Mouse (Mus musculus): Measurements from ENCODE around the gene Btbd7. TPM values are rescaled to one million over a fixed set of nuclear protein-coding genes. Genes with fewer than 3 reads are reported as not detected.

Gene Btbd7
- polyA plus RNA-seq, 1 experiment: 11.5 TPM

- H3K27me3 ChIP-seq (ENCODE audit: control insufficient read depth, insufficient read depth, low read length): no peaks in the 10 kb centered on the region
- 75% methylated on average over 7 of the region's 7 CpGs for WGBS
- H3K4me1 ChIP-seq (ENCODE audit: control insufficient read depth, insufficient read depth, insufficient read length, low read length): peaks cover 9% of the 10 kb centered on the region; the same call in 1 of the 2 replicates
- TF ChIP-seq CTCF (IDR thresholded peaks at IDR 0.05; ENCODE audit: extremely low read depth, insufficient read length, insufficient replicate concordance, low read depth, low read length): peak; percentile 19; the same call in 1 of the 2 replicates
- TF ChIP-seq POLR2A (IDR thresholded peaks at IDR 0.05; ENCODE audit: low read depth, low read length): no peak
- no peak overlapping the region for H3K27ac ChIP-seq (ENCODE audit: insufficient read depth, low read depth, low read length)
- H3K36me3 ChIP-seq (ENCODE audit: control insufficient read depth, insufficient read depth, low read length): no peaks in the 10 kb centered on the region
- peak overlapping the region; percentile 93 for H3K4me3 ChIP-seq (ENCODE audit: low read depth, low read length)
Measured at GRCm38 (mm10) chr12:102756304-102756703, 122.0 kb downstream of the Btbd7 start.

GRCm38 (mm10) chr12:102748256-102748655 is 130.0 kb downstream of the Btbd7 start:
- no peak overlapping the region for H3K27ac ChIP-seq (ENCODE audit: insufficient read depth, low read depth, low read length)
- H3K36me3 ChIP-seq (ENCODE audit: control insufficient read depth, insufficient read depth, low read length): peaks cover 6% of the 10 kb centered on the region; the same call in 1 of the 2 replicates
- no peak overlapping the region for H3K4me3 ChIP-seq (ENCODE audit: low read depth, low read length)
- H3K4me1 ChIP-seq (ENCODE audit: control insufficient read depth, insufficient read depth, insufficient read length, low read length): peaks cover 2% of the 10 kb centered on the region; the same call in 1 of the 2 replicates
- TF ChIP-seq POLR2A (IDR thresholded peaks at IDR 0.05; ENCODE audit: low read depth, low read length) (no peak), CTCF (IDR thresholded peaks at IDR 0.05; ENCODE audit: extremely low read depth, insufficient read length, insufficient replicate concordance, low read depth, low read length) (no peak)
- WGBS: 65% methylated on average over 3 of the region's 3 CpGs
- H3K27me3 ChIP-seq (ENCODE audit: control insufficient read depth, insufficient read depth, low read length): no peaks in the 10 kb centered on the region

GRCm38 (mm10) chr12:102744839-102745238 is 133.4 kb downstream of the Btbd7 start:
- no peak overlapping the region for H3K27ac ChIP-seq (ENCODE audit: insufficient read depth, low read depth, low read length)
- TF ChIP-seq CTCF (IDR thresholded peaks at IDR 0.05; ENCODE audit: extremely low read depth, insufficient read length, insufficient replicate concordance, low read depth, low read length) (no peak), POLR2A (IDR thresholded peaks at IDR 0.05; ENCODE audit: low read depth, low read length) (no peak)
- no peaks in the 10 kb centered on the region for H3K27me3 ChIP-seq (ENCODE audit: control insufficient read depth, insufficient read depth, low read length)
- peaks cover 7% of the 10 kb centered on the region; the same call in 1 of the 2 replicates for H3K4me1 ChIP-seq (ENCODE audit: control insufficient read depth, insufficient read depth, insufficient read length, low read length)
- peaks cover 6% of the 10 kb centered on the region; the same call in 1 of the 2 replicates for H3K36me3 ChIP-seq (ENCODE audit: control insufficient read depth, insufficient read depth, low read length)
- WGBS: 42% methylated on average over 6 of the region's 6 CpGs
- no peak overlapping the region for H3K4me3 ChIP-seq (ENCODE audit: low read depth, low read length)

GRCm38 (mm10) chr12:102743589-102744574 is 134.4 kb downstream of the Btbd7 start, which contains the start of the genes Moap1 and Tmem251:
Moap1 (minus strand) TSS chr12:102743661.
Tmem251 (plus strand) TSS chr12:102743762.
- Histone ChIP-seq H3K4me1 (ENCODE audit: control insufficient read depth, insufficient read depth, insufficient read length, low read length) (peaks cover 7% of the 10 kb centered on the region; the same call in 1 of the 2 replicates), H3K4me3 (ENCODE audit: low read depth, low read length) (peak within 1 kb of the TSS; percentile 73), H3K36me3 (ENCODE audit: control insufficient read depth, insufficient read depth, low read length) (peaks cover 6% of the 10 kb centered on the region; the same call in 1 of the 2 replicates), H3K27ac (ENCODE audit: insufficient read depth, low read depth, low read length) (peak within 1 kb of the TSS; percentile 71), H3K27me3 (ENCODE audit: control insufficient read depth, insufficient read depth, low read length) (no peaks in the 10 kb centered on the region)
- under 1% methylated on average over 63 of the region's 63 CpGs for WGBS
- TF ChIP-seq POLR2A (IDR thresholded peaks at IDR 0.05; ENCODE audit: low read depth, low read length) (peak; percentile 48), CTCF (IDR thresholded peaks at IDR 0.05; ENCODE audit: extremely low read depth, insufficient read length, insufficient replicate concordance, low read depth, low read length) (no peak)

GRCm38 (mm10) chr12:102743036-102743588 is 135.2 kb downstream of the Btbd7 start:
- Histone ChIP-seq H3K27ac (ENCODE audit: insufficient read depth, low read depth, low read length) (peak overlapping the region; percentile 35), H3K4me3 (ENCODE audit: low read depth, low read length) (peak overlapping the region; percentile 73), H3K4me1 (ENCODE audit: control insufficient read depth, insufficient read depth, insufficient read length, low read length) (peaks cover 7% of the 10 kb centered on the region; the same call in 1 of the 2 replicates), H3K36me3 (ENCODE audit: control insufficient read depth, insufficient read depth, low read length) (peaks cover 4% of the 10 kb centered on the region; the same call in 1 of the 2 replicates), H3K27me3 (ENCODE audit: control insufficient read depth, insufficient read depth, low read length) (no peaks in the 10 kb centered on the region)
- WGBS: under 1% methylated on average over 33 of the region's 33 CpGs
- TF ChIP-seq POLR2A (IDR thresholded peaks at IDR 0.05; ENCODE audit: low read depth, low read length) (no peak), CTCF (IDR thresholded peaks at IDR 0.05; ENCODE audit: extremely low read depth, insufficient read length, insufficient replicate concordance, low read depth, low read length) (no peak)

GRCm38 (mm10) chr12:102742056-102742455 is 136.2 kb downstream of the Btbd7 start:
- 0 out of 2 replicates have a peak, but pooled peaks cover 2% of the 10 kb centered on the region for H3K36me3 ChIP-seq (ENCODE audit: control insufficient read depth, insufficient read depth, low read length)
- H3K27me3 ChIP-seq (ENCODE audit: control insufficient read depth, insufficient read depth, low read length): no peaks in the 10 kb centered on the region
- TF ChIP-seq CTCF (IDR thresholded peaks at IDR 0.05; ENCODE audit: extremely low read depth, insufficient read length, insufficient replicate concordance, low read depth, low read length) (no peak), POLR2A (IDR thresholded peaks at IDR 0.05; ENCODE audit: low read depth, low read length) (no peak)
- H3K27ac ChIP-seq (ENCODE audit: insufficient read depth, low read depth, low read length): no peak overlapping the region
- 80% methylated on average over 7 of the region's 7 CpGs for WGBS
- H3K4me3 ChIP-seq (ENCODE audit: low read depth, low read length): no peak overlapping the region
- H3K4me1 ChIP-seq (ENCODE audit: control insufficient read depth, insufficient read depth, insufficient read length, low read length): peaks cover 5% of the 10 kb centered on the region; the same call in 1 of the 2 replicates
